Mouse (Mus musculus) cerebellum, adult 11 months (tissue): ENCODE measurements around the gene Tspan31.

ENCODE experiments used
- DNase-seq: peaks from one replicate; pipeline ENCODE4 v3.0.0; 2022

The Tspan31 gene

GRCm38 (mm10) chr10:127041774-127042338, 28.2 kb downstream of the Tspan31 start:
- DNase-seq: peak; percentile 82

GRCm38 (mm10) chr10:127041274-127041766, 28.7 kb downstream of the Tspan31 start, which contains the start of the genes Mettl1 and Eef1akmt3:
Gene Mettl1 (plus strand): TSS chr10:127041414.
Gene Eef1akmt3 (minus strand): TSS chr10:127041513.
- no peak for DNase-seq

- DNase-seq: peak; percentile 30
These were observed 29.4 kb downstream of the Tspan31 start for GRCm38 (mm10) chr10:127040569-127041214.

- no peak for DNase-seq
These were observed 32.4 kb downstream of the Tspan31 start for GRCm38 (mm10) chr10:127037641-127038040.

GRCm38 (mm10) chr10:127036273-127036672, 33.8 kb downstream of the Tspan31 start:
- no peak for DNase-seq

GRCm38 (mm10) chr10:127033301-127033741, 36.7 kb downstream of the Tspan31 start:
- DNase-seq: no peak

GRCm38 (mm10) chr10:127030336-127031296, 39.4 kb downstream of the Tspan31 start, which contains the start of gene Tsfm:
Gene Tsfm (minus strand): TSS chr10:127030840.
- DNase-seq: peak; percentile 89

GRCm38 (mm10) chr10:127018422-127018821, 51.6 kb downstream of the Tspan31 start:
- DNase-seq: no peak
